Mouse (Mus musculus) gastrocnemius, postnatal 4 days (tissue): ENCODE measurements around the gene Sparc. TPM values are rescaled to one million over a fixed set of nuclear protein-coding genes. Genes with fewer than 3 reads are reported as not detected.

ENCODE experiments used
- DNase-seq, 2 experiments: peaks; one replicate each; pipeline ENCODE4 v3.0.0; 2021 to 2022; ENCODE audit warnings: low spot score in 2 of 2, mixed read lengths in 2 of 2
- total RNA-seq, 2 experiments: library from RNA; stranded (reverse); gene quantifications; 2 replicates each; pipeline ENCODE4 v1.2.3; 2021

Sparc gene
- total RNA-seq, 2 experiments from 2014 or later = 2,207 to 2,385 TPM

GRCm38 (mm10) chr11:55372001-55372400 is 51.0 kb downstream of the Sparc start:
- DNase-seq = no peak

GRCm38 (mm10) chr11:55369093-55369471 is 53.9 kb downstream of the Sparc start:
- DNase-seq = no peak

- DNase-seq = no peak
Measured at GRCm38 (mm10) chr11:55368388-55369092, 54.4 kb downstream of the Sparc start.

- no peak for DNase-seq
Measured at GRCm38 (mm10) chr11:55367783-55368182, 55.2 kb downstream of the Sparc start.

GRCm38 (mm10) chr11:55365840-55366239 is 57.1 kb downstream of the Sparc start:
- no peak for DNase-seq

GRCm38 (mm10) chr11:55365242-55365641 is 57.7 kb downstream of the Sparc start:
- DNase-seq = no peak

GRCm38 (mm10) chr11:55364662-55365061 is 58.3 kb downstream of the Sparc start:
- DNase-seq = peak in 1 of 2 experiments; percentile 45

GRCm38 (mm10) chr11:55358094-55358783 is 64.7 kb downstream of the Sparc start:
- DNase-seq = no peak

- DNase-seq = no peak
Measured at GRCm38 (mm10) chr11:55356846-55357245, 66.1 kb downstream of the Sparc start.

Other genes with a start within 250 kb of the Sparc start
- 1 to 10 TPM; 4.2 to 5.6 TPM for gene Slc36a2, start 238.1 kb downstream of the Sparc start, total RNA-seq
- 10 to 100 TPM in 1 of 2 experiments, 1 to 10 TPM in 1; 9.6 to 11.1 TPM for gene Slc36a1, start 218.8 kb downstream of the Sparc start, total RNA-seq
- under 1 TPM; 0.10 to 0.18 TPM for gene Fat2, start 86.6 kb downstream of the Sparc start, total RNA-seq
- gene Atox1, start 38.1 kb upstream of the Sparc start, total RNA-seq = 10 to 100 TPM; 87.6 to 95.6 TPM
- gene G3bp1, start 46.5 kb upstream of the Sparc start, total RNA-seq = 10 to 100 TPM; 77.3 TPM
- gene Glra1, start 185.0 kb upstream of the Sparc start, total RNA-seq = not detected